Mouse (Mus musculus): ENCODE data around the gene Mrpl42. TPM values are rescaled to one million over a fixed set of nuclear protein-coding genes. Genes with fewer than 3 reads are reported as not detected.

Gene Mrpl42
- 327 and 430 TPM in 2 replicates for polyA plus RNA-seq (2015; fragmentation: Nextera tagmentation; extraction: Ambion mirVana)

DNA sequence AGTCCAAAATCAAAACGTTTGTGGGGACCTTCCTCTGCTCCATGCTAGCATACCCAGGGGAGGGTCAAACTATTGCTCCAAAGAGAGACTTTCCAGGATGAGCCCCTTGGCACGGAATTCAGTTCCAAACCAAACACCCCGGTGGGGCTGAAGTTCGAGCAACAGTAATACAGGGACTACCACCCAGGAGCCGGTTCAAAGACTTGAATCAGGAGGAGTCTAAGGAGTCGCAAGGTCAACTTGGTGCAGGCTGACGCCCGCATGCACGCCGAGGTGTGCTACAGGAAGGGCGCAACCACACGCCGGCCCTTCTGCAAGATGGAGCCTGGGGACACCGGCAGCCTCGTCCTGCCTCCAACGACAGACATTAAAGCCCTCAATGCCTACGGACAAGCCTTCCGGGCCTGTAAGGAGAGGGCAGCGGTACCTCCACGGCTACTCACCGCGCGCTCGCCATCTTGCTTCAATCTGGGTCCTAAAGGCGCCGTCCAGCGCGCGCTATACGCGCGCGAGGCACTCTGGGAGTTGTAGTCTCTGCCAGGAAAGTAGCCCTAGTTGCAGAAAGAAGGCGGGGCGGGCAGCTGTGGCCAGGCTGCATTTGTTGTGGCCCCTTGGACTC is at the start of gene Mrpl42:
Gene Mrpl42 (minus strand): TSS at position 478 of the 619 bp plus-strand sequence.

GRCm38 (mm10) chr10:95514656-95515292 is 13.0 kb upstream of the Mrpl42 start, which contains the start of gene Ube2n:
Gene Ube2n (plus strand): TSS chr10:95515145.

Other genes with a start within 250 kb of the Mrpl42 start
- 17.6 and 19.2 TPM in 2 replicates for gene Cradd, start 177.8 kb downstream of the Mrpl42 start, polyA plus RNA-seq (2015; fragmentation: Nextera tagmentation; extraction: Ambion mirVana)
- gene Socs2, start 84.8 kb downstream of the Mrpl42 start, polyA plus RNA-seq (2015; fragmentation: Nextera tagmentation; extraction: Ambion mirVana): 90.1 and 98.9 TPM in 2 replicates
- gene Ube2n, start 13.2 kb upstream of the Mrpl42 start, polyA plus RNA-seq (2015; fragmentation: Nextera tagmentation; extraction: Ambion mirVana): 157 and 195 TPM in 2 replicates
- gene Nudt4, start 62.2 kb upstream of the Mrpl42 start, polyA plus RNA-seq (2015; fragmentation: Nextera tagmentation; extraction: Ambion mirVana): 45.8 and 63.1 TPM in 2 replicates
- not detected in 2 replicates for gene Anapc15-ps, start 171.5 kb upstream of the Mrpl42 start, polyA plus RNA-seq (2015; fragmentation: Nextera tagmentation; extraction: Ambion mirVana)